Mouse (Mus musculus): ENCODE measurements around the gene Diras2.
"Not testable (repeated sequence)": the region's sequence is repeated elsewhere in the genome, so short reads cannot be mapped to it uniquely, and the experiment has no call there.

The Diras2 gene

DNA sequence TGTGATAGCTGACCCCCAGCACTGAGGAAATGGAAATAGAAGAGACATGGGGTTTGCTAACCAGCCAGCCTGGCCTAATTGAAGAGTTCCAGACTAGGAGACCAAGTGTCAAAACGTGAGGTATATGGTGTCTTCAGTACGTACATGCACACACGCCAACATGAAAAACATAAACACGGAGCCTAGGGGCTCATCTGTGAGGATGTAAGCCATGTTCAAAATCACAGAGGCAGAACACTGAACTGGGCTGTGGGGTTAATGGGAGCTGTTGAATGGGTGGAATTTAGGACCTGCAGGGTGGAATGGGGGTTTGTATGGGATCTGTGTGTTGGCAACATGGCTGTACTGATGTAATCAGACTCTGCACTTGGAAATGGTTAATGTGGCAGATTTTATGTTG is 14.5 kb downstream of the Diras2 start:
- DNase-seq, result no peak

DNA sequence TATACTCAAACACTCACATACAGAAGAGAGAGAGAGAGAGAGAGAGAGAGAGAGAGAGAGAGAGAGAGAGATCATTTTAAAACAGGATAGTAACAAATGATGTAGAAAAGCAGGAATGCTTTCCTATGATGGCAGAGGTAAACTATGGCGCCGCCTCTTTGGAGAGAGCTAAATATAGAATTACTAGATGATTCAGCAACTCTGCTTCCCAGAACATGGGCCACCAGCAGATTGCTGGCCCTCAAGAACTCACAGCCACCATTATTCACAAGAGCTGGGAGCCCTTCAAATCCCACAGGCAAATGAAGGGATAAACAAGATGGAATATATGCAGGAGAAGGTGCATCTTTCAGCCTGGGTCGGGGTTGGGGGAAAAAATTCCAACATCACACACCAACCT is 15.0 kb downstream of the Diras2 start:
- DNase-seq, result no peak

DNA sequence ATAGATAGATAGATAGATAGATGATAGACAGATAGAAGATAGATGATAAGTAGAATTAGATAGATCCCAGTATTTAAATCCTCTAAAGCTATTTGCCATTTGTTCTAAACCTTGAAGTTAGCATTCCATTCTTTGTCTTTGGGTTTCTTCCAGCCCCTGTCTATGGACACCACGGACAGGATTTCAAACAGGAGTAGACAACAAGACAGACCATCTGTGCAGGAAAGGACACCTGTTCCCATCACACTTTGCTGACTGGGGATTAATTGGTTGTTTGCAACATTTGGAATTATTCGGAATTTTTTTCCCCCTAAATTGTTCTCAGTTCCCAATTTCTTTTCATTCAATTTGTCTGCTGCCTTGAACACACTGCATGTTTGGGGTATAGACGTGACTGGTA is 17.5 kb downstream of the Diras2 start:
- DNase-seq, result no peak

DNA sequence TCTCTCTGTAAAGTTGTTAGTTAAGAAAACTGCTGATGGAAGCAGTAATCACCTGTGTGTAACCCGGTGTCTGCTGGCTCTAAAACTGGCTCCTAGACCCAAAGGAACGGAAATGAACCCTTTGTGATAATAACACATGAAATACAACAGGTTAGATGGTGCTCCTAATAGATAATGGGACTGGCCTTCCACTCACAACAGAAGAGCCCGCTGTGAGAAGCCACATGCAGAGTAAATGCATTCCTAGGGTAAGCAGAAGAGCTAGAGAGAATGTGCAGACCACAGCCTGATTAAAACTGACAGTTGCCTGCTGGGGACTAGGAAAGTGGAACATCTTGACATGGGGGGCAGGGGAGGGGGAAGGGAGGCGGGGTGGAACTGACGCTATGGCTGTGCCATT is 18.7 kb downstream of the Diras2 start:
- peak; percentile 94 for DNase-seq

DNA sequence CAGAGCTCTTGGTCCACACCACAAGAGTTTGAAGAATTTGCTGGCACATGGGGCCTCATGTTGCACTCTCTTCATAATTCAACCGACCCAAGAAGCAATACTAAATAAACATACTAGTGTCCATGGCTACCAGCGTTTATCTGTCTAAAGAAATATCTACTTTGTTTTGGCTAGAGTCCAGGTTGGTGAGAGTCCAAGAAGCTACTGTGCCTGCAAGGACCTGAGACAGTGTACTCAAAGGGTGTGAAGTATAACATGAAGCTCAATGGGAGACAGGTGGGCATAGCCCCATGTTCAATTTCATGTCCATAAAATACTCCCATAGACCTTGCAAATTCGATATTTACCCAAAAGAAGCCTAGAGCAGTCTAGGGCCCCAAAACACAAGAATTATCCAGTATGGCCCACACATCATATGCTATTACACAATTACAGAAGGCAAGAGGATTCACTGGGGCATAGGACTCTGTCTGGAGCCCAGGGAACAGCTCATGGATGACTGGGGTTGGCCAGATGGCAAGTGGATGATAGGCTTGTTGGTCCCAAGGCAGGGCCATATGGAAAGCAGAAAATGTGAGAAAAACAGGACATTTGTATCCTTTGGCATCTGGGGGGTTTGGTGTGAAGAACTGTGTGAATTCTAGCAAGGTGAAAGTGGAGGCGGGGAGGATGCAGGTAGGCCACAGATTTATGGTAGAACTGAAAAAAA is 20.8 kb downstream of the Diras2 start:
- DNase-seq, result no peak

DNA sequence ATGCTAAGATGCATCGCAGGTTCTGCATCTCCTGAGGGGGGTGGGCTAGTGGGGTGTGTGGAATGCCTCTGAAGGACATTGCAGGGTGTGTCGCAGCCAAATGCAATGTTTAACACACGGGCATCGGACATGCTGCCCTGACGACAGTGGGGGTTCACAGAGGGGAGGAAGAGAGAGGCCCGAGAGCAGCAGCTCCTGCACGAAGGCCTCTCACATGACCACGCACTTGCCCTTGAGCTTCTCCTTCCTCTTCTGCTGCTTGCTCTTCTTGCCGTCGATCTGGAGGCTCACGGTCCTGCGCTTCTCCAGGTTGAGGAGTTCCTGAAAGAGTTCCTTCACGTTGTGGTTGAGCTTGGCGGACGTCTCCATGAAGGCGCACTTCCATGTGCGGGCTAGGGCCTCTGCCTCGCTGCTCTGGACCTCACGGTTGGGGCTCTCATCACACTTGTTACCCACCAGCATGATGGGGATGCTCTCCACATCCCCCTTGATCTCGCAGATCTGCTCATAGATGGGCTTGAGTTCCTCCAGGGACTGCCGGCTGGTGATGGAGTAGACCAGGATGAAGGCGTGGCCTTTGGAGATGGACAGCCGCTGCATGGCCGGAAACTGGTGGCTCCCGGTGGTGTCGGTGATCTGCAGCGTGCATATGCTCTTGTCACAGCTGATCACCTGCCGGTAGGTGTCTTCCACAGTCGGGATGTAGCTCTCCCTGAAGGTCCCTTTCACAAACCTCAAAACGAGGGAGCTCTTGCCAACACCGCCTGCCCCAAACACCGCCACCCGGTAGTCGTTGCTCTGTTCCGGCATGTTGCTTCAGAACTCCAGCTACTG is 23.4 kb downstream of the Diras2 start:
- no peak for DNase-seq

DNA sequence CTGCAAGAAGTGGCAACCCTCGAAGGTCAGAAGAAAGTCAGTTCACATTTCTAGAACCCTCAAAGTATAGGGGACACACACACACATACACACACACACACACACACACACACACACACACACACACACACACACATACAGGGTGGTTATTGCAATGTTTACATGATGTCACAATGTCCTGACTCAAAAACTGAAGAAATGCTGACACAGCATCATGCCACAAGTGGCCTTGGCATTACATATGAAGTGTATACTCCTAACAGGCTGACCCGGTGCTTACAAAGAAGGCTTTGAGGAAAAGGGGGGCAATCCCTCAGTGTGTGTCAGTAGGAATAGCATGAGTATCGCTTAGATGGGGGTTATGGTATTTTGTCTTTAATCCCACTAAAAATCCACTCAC is 24.3 kb downstream of the Diras2 start:
- not testable (repeated sequence) for DNase-seq

DNA sequence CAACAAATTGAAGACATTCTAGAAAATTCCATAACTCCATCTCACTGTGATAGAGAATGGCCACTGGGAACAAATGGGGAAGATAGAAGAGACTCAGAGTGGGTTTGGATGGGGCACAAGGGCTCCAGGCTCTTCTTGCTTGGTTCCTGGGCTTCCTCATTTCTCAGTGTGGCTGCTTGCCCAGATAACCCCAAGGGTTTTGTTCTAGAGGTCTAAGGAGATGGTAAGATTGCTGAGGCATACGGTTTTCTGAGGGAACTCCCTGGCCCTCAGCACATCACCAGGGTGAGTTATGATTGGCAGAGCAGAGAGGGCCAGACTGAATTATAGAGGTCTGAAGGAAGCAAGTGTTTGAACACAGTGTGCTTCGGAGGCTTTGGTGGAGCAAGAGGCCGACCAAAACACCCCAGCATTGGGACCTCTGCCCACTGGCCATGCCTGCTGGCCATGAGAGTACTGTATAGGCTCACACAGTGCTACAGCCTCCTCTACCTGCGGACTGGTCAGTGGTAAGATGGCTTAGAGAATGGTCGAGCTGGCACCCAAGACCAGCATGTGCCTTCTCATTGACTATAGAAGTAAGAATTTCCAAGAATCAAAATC is 25.3 kb downstream of the Diras2 start:
- not testable (repeated sequence) for DNase-seq

DNA sequence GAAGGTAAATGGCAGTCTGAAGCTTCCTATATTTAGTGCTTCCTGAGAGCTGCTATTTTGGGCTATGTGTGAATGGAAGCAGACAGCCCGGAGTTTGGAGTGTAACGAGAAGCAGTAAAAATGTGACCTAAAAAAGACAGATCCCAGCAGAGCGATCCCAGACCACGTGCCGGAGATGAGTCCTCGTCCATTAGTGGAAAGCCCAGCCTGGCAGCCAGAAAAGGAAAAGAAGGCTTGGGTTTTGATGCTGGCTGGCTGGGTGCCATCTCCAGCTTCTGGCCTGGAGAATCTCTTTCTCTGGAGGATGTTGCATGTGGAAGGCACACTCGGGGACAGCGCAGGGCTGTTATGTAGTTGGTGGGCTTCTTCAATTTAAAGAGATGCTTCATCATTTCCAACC is 29.4 kb downstream of the Diras2 start:
- peak; percentile 67 for DNase-seq

DNA sequence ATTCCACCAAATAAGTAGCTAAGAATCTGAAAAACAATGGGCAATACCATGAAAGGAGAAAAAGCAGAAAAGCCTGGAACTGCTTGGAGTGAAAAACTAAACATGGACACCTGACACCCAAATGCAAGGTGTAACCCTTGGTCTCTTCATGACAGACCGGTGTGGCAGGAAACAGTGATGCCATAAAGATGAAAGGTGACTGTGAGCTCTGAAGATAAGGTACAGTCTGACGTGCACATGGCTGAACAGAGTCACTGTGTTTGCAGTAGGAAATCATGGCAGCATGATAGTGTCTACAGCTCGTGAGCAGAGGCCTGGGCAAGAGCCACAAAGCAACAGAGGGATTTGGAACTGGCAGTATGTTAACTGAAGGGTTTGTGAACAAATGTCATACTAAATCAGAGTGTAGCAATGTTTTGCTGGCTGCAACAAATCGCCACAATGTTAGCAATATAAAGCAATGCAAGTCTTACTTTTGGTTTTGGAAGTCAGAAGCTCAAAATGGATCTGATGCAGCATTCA is 34.0 kb downstream of the Diras2 start:
- no peak for DNase-seq

DNA sequence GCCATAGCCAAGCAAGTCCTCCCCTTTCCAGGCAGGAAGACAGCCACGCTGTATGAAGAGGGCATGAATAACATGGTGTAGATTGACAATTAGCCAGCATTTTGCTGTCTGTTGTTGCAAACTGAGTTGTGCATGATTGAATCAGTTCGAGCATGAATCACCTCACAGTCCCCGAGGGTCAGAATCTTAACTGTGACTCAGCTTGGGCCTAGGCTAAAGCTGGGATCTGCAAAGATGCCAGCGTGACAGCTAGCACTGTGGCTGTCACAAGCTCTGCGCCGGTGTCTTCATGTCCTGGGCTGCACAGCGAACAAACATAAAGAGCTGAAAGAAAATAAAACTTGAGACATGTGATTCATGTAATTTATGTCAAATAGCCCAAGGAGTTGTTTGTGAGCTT is 42.3 kb downstream of the Diras2 start:
- DNase-seq, result no peak

DNA sequence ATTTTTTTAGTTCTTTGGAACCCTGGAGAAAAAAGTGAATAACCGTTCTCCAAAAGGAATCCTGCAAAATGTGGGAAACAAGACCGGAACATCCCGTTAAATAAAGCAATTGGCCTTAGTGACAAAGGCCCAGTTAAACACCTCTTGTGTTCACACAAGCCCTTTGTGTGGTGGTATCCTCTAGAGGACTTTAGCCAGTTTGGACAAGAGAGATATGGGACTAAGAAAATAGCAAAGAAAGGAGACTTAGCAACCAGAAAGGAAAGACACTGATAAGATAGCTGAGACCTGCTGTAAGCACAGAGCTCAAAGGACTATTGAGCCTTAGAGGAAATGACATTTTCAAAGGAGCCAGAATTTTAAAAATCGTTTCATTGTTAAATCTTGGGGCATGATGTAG is 47.0 kb downstream of the Diras2 start:
- DNase-seq, result no peak

DNA sequence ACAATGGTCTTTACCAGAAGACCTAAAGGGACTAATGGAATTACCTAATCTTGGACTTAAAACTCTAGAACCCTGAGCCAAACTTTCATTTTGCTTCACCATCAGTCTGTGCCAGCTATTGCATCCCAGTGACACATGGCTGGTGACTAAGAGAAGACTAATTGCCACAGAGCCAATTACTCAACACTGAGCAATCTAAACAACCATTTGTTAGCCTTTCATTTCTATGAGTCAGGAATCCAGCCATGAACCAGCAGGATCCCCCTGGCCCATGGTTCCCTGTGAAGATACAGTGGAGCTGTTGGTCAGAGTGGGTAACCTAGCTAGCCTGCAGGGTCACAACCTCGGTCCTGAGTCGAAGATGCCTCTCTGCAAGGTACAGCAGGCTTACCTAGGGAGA is 49.3 kb downstream of the Diras2 start:
- DNase-seq, result no peak

DNA sequence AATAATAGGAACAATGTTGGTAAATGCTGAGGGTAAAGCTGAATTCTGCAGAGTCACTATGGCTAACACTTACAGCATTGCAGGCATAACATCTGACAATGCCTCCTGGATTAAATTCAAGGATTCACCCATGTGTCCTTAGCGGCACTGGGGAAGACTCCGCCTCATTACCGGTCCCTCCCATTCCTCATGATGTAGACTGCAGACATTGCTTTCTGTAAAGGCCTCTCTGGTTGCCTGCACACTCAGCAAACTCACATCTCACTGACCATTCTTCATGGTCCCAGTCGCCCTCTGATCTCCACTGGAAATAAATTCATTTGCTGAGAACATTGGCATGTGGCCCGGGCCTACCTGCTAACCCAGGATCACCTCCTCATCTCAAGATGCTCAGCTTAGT is 51.9 kb downstream of the Diras2 start:
- DNase-seq, result no peak

DNA sequence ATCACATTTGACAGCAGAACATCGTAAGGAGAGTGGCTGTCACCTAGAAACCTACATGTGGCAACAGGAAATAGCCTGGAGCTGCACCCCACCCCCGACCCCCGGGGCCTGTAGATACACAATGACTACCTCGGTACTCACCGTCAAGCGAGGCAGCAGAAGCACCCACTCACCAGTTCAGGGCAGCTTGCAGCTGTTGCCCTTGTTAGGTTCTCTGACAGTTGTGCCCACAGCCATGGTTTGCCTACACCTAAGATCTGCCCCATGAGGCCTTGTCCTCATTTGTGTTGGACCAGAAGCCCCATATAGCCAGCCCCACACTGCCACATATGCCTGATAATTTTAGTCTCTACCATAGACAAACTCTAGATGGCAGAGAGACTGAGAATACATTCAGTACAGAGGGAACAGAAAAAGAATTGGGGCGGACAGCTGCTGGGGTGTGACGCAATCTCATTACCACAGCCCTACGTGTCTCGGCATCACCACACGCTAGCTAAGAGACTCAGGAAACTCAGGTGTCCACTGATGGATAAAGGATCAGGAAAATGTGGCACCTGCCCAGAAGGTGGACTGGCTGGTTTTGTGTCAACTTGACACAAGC is 54.0 kb downstream of the Diras2 start:
- no peak for DNase-seq

DNA sequence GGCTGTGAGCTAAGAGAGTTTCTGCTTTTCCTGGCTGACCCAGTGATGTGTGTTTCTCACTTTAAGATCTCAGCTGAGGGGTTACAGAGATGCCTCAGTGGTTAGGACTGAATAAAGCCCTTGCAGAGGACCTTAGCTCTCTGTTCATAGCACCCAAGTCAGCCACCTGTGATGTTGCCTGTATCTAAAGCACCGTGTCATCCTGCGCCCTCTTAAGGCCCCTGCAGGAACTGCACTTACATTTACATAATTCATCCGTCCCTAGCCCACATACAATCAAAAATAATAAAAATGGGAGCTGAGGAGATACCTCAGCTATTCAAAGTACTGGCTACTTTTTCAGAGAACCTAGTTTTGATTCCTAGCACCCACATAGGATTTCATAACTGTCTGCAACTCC is 54.9 kb downstream of the Diras2 start:
- DNase-seq, result no peak

DNA sequence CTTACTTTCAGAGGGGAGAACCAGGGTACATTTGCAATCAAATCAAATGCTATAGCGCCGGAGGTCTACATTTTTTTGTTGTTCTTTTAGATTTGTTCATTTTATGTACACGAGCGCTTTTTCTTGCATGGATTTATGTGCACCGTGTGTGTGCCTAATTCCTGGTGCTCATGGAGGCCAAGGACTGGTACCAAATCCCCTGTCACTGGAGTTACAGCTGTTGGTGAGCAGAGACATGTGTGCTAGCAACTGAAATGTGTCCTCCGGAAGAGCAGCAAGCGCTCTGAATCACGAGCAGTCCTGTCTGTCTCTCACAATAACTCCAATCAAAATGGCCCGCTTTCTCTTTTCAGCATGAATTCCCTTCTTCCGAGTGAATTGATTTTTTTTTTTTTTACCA is 55.8 kb downstream of the Diras2 start:
- DNase-seq, result no peak

DNA sequence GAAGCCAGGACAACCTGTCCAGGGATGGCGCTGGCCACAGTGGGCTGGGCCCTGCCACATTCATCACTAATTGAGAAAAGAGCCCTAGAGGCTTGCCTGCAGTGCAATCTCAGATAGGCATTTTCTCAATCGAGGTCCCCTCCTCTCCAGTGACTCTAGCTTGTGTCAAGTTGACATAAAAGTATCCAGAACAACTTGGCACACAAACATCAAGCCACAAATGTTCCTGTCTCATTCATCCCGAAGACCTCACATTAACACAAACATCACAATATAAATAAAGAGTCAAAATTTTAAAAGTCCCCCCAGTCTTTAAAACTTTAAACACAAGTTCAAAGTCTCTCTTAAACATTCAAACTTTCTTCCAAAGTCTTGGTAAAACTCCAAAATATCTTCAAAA is 56.3 kb downstream of the Diras2 start:
- DNase-seq, result no peak

DNA sequence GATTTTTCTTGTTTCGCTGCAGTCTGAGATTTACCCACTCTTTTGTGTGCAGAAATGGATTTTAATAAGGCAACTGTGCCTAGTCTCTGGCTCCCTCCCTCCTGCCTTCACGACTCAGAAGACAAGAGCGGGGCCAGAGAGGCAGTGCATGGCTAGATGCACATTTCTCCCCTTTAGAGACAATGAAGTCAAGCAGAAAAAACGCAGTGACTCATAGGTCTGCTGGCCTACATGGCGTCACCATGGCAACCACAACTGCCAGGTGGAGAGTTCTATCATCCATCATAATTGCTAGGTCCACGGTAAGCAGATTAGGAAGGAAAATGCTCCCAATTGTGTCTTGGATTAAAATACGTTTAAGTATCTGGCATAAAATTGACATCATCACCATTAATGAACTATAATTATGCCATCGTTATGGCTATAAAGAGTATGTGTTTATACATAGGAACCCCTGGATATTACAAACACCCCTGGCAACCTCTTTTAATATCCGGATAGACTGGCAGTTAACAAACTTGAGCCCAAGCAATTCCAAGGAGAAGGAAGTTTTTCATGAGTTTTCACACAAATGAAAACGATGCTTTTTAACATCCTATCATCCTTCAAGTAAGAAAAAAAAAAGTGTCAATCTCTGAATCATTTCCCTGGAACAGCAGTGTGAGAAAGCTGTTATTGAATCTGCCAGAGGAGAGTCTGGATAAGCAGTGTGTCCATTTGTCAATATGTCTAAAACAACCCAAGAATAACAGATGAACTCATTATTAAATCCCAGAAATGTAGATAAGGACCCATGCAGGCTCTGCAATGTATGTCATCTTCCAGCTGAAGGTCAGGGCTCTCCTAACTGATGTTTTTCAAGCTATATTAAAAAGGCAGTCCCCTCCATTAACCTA is 61.0 kb downstream of the Diras2 start:
- peak; percentile 98 for DNase-seq

DNA sequence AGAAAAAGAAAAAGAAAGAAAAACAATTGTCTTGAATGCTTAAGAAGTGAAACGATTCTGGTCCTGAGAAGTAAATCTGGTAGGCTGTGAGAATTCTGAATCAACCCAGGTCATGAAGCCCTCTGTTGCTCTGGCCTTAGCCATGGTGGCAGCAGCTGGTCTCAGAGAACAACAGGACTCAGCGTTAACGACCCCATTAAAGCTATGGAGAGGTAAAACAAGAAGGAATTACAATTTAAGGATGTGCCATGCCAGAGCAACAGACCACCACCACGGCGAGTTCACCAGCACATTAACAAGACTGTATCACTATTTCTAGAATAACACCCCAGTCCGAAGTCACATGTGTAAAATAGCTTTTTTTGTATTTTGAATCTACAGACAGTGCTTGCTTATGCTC is 65.9 kb downstream of the Diras2 start:
- no peak for DNase-seq

DNA sequence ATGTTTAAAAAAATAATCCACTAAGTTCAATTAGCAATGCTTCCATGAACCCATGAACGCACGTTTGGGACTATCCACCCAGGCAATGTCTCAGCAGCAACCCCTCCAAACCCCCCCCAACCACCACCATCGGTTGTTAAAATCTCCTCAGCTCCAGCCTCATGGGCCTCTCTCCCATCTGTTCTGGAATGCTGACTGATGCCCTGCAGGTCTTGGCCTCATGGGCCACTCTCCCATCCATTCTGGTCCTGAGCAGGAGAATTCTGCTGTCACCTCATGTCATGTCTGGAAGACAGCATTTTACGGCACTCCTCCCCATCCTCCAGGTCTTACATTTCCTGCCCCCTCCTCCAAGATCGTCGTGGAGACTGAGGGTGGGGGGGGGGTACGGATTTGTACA is 71.1 kb downstream of the Diras2 start:
- peak; percentile 57 for DNase-seq

DNA sequence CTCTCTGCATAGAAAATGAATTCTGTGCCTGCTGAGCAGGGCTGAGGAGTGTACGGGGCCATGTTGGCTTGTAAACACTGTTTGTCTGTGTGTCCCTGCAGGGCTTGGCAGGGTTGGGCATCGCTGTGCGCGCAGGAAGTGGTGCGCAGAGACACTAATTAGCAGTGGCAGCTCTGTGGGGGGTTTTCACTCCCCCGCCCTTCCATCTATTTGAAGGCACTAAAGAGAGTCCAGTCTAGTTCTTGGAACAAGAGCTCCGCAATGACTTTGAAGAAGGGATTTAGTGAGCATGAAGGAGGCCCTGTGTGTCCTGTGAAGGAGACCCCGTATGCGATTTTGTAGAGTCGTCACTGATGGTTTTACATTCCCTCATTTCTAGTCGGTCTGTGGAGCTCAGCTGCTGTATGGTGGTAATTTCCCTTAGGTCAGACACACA is 73.2 kb downstream of the Diras2 start:
- peak; percentile 95 for DNase-seq

Measured in retina, postnatal 1 day (tissue).